Mouse (Mus musculus) lung, embryonic 14.5 days (tissue): Measurements from ENCODE around the gene Usp29. TPM values are rescaled to one million over a fixed set of nuclear protein-coding genes. Genes with fewer than 3 reads are reported as not detected.

ENCODE experiments used
- ATAC-seq: fragments of 200-750 bp; cut with Nextera tagmentation; 2 replicates; pipeline ENCODE4 v1.8.0; 2017; ENCODE audit warnings: mild to moderate bottlenecking, moderate TSS enrichment, moderate library complexity; ENCODE audit not compliant: insufficient read depth
- DNase-seq: peaks from one replicate; pipeline ENCODE4 v3.0.0-alpha.2; 2015
- H3K27ac ChIP-seq: fragments of 300-500 bp; sonication (generic); 2 replicates; pipeline ENCODE4 v1.5.1; 2014; ENCODE audit warnings: low read depth, mild to moderate bottlenecking, moderate library complexity
- H3K27me3 ChIP-seq: fragments of 300-500 bp; sonication (generic); 2 replicates; pipeline ENCODE4 v1.6.1; 2014; ENCODE audit warnings: low read length, control low read depth; ENCODE audit not compliant: insufficient read depth
- H3K36me3 ChIP-seq: fragments of 300-500 bp; sonication (generic); 2 replicates; pipeline ENCODE4 v1.6.1; 2014; ENCODE audit warnings: control low read depth; ENCODE audit not compliant: insufficient read depth
- H3K4me1 ChIP-seq: fragments of 300-500 bp; sonication (generic); 2 replicates; pipeline ENCODE4 v1.6.1; 2014; ENCODE audit warnings: antibody characterized with exemption, control low read depth; ENCODE audit not compliant: insufficient read depth
- H3K4me2 ChIP-seq: fragments of 300-500 bp; sonication (generic); 2 replicates; pipeline ENCODE4 v1.6.1; 2014; ENCODE audit warnings: mild to moderate bottlenecking
- H3K4me3 ChIP-seq: fragments of 300-500 bp; sonication (generic); 2 replicates; pipeline ENCODE4 v1.5.1; 2014; ENCODE audit warnings: low read depth, low read length
- H3K9ac ChIP-seq: fragments of 300-500 bp; sonication (generic); 2 replicates; pipeline ENCODE4 v1.6.1; 2014
- H3K9me3 ChIP-seq: fragments of 300-500 bp; sonication (generic); 2 replicates; pipeline ENCODE4 v1.6.1; 2016; ENCODE audit warnings: low read depth, low read length, control low read depth
- CTCF ChIP-seq: IDR thresholded peaks from 2 replicates; pipeline ENCODE4 v1.5.1; 2016; ENCODE audit warnings: antibody characterized with exemption, low read depth
- WGBS: fragments of 180-500 bp; shearing (Covaris S2); extraction: QIAGEN DNeasy Blood & Tissue Kit; methylation state at CpG from one replicate; pipeline ENCODE4 v1.1.7; 2014; 5-methylcytosine and 5-hydroxymethylcytosine counted together
- polyA plus RNA-seq: library from polyadenylated mRNA; unstranded; fragments of >200 nt; fragmentation: Nextera tagmentation; extraction: Ambion mirVana; gene quantifications from 2 replicates; pipeline ENCODE4 v1.2.1, GENCODE M21; 2014

The Usp29 gene
- polyA plus RNA-seq, 1 experiment from 2014 or later, result 6.2 TPM

- H3K9ac ChIP-seq, result no peak overlapping the region
- H3K27me3 ChIP-seq, result no peaks in the 10 kb centered on the region
- H3K36me3 ChIP-seq, result no peaks in the 10 kb centered on the region
- WGBS, result 29% methylated on average over 5 of the region's 5 CpGs
- ATAC-seq (peak; percentile 78), DNase-seq (peak; percentile 88)
- no peak overlapping the region for H3K4me3 ChIP-seq
- H3K27ac ChIP-seq, result peak overlapping the region; percentile 93
- no peak for TF ChIP-seq CTCF
- H3K4me1 ChIP-seq, result peaks cover 37% of the 10 kb centered on the region
- H3K9me3 ChIP-seq, result no peaks in the 10 kb centered on the region
- no peak overlapping the region for H3K4me2 ChIP-seq
These were observed 181.4 kb downstream of the Usp29 start for GRCm38 (mm10) chr7:6911731-6912130.

GRCm38 (mm10) chr7:6913439-6914380, 183.3 kb downstream of the Usp29 start:
- TF ChIP-seq CTCF, result no peak
- Histone ChIP-seq H3K4me3 (peak overlapping the region; percentile 34), H3K4me1 (peaks cover 37% of the 10 kb centered on the region), H3K9ac (peak overlapping the region; percentile 53), H3K9me3 (no peaks in the 10 kb centered on the region), H3K27me3 (no peaks in the 10 kb centered on the region), H3K27ac (peak overlapping the region; percentile 87), H3K36me3 (no peaks in the 10 kb centered on the region), H3K4me2 (peak overlapping the region; percentile 68)
- 7% methylated on average over 30 of the region's 30 CpGs for WGBS
- peak; percentile 79 for DNase-seq
- ATAC-seq, result peak; percentile 45

- WGBS, result 48% methylated on average over 5 of the region's 5 CpGs
- no peak for ATAC-seq
These were observed 186.7 kb downstream of the Usp29 start for GRCm38 (mm10) chr7:6917126-6917525.

GRCm38 (mm10) chr7:6918267-6918666, 187.9 kb downstream of the Usp29 start:
- Histone ChIP-seq H3K4me3 (no peak overlapping the region), H3K36me3 (no peaks in the 10 kb centered on the region), H3K9ac (no peak overlapping the region), H3K4me1 (peaks cover 16% of the 10 kb centered on the region; the same call in 1 of the 2 replicates), H3K27ac (no peak overlapping the region), H3K27me3 (no peaks in the 10 kb centered on the region), H3K4me2 (no peak overlapping the region), H3K9me3 (no peaks in the 10 kb centered on the region)
- peak; percentile 87 for TF ChIP-seq CTCF
- ATAC-seq, result peak; percentile 68
- peak; percentile 97 for DNase-seq
- WGBS, result 6% methylated on average over 10 of the region's 10 CpGs

More at GRCm38 (mm10) chr7:6917126-6917525, 186.7 kb downstream of the Usp29 start:
- H3K27me3 ChIP-seq, result no peaks in the 10 kb centered on the region
- H3K36me3 ChIP-seq, result no peaks in the 10 kb centered on the region
- peaks cover 21% of the 10 kb centered on the region for H3K4me1 ChIP-seq
- H3K9ac ChIP-seq, result no peak overlapping the region
- H3K27ac ChIP-seq, result no peak overlapping the region
- no peak overlapping the region for H3K4me2 ChIP-seq
- H3K4me3 ChIP-seq, result no peak overlapping the region
- no peaks in the 10 kb centered on the region for H3K9me3 ChIP-seq
- DNase-seq, result no peak
- TF ChIP-seq CTCF, result no peak

GRCm38 (mm10) chr7:6919131-6919870, 188.9 kb downstream of the Usp29 start:
- no peak for TF ChIP-seq CTCF
- Histone ChIP-seq H3K36me3 (no peaks in the 10 kb centered on the region), H3K9ac (no peak overlapping the region), H3K4me2 (no peak overlapping the region), H3K27me3 (no peaks in the 10 kb centered on the region), H3K4me3 (no peak overlapping the region), H3K27ac (no peak overlapping the region), H3K9me3 (no peaks in the 10 kb centered on the region), H3K4me1 (peaks cover 5% of the 10 kb centered on the region; the same call in 1 of the 2 replicates)
- no peak for DNase-seq
- WGBS, result 84% methylated on average over 1 of the region's 1 CpGs
- ATAC-seq, result peak; percentile 35; the same call in 1 of the 2 replicates

- Histone ChIP-seq H3K36me3 (no peaks in the 10 kb centered on the region), H3K4me1 (no peaks in the 10 kb centered on the region), H3K27ac (no peak overlapping the region), H3K4me3 (no peak overlapping the region), H3K9me3 (no peaks in the 10 kb centered on the region), H3K4me2 (no peak overlapping the region), H3K9ac (no peak overlapping the region), H3K27me3 (no peaks in the 10 kb centered on the region)
- WGBS, result 96% methylated on average over 3 of the region's 3 CpGs
- TF ChIP-seq CTCF, result no peak
- no peak for ATAC-seq
- no peak for DNase-seq
These were observed 193.1 kb downstream of the Usp29 start for GRCm38 (mm10) chr7:6923515-6923914.
